Mouse (Mus musculus): Measurements from ENCODE around the gene Lcn10. TPM values are rescaled to one million over a fixed set of nuclear protein-coding genes. Genes with fewer than 3 reads are reported as not detected.
"Not testable (repeated sequence)": the region's sequence is repeated elsewhere in the genome, so short reads cannot be mapped to it uniquely, and the experiment has no call there.

Lcn10 gene
- total RNA-seq, 1 experiment from 2014 or later: not detected

DNA sequence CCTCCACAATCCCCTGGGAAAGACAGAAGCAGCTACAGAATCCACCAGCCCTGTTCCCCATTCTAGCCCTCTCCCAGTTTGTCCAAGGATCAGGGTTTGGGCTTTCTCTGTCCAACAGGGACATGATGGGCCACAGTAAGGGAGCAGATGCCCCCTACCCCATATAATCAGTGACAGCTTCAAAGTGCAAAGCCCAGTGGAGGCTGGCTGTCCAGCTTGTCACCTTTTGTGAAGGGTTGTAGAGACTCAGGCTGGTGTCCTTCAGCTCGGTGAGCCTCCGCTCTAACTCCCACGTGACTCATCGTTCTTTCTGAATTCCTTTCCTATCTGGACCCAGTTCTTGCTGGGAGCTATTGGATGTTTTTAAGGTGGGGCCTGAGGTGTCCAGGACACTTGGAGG, 21.2 kb downstream of the Lcn10 start:
- no peak for ATAC-seq (replicated peaks; ENCODE audit: low read depth, poor library complexity, severe bottlenecking)

DNA sequence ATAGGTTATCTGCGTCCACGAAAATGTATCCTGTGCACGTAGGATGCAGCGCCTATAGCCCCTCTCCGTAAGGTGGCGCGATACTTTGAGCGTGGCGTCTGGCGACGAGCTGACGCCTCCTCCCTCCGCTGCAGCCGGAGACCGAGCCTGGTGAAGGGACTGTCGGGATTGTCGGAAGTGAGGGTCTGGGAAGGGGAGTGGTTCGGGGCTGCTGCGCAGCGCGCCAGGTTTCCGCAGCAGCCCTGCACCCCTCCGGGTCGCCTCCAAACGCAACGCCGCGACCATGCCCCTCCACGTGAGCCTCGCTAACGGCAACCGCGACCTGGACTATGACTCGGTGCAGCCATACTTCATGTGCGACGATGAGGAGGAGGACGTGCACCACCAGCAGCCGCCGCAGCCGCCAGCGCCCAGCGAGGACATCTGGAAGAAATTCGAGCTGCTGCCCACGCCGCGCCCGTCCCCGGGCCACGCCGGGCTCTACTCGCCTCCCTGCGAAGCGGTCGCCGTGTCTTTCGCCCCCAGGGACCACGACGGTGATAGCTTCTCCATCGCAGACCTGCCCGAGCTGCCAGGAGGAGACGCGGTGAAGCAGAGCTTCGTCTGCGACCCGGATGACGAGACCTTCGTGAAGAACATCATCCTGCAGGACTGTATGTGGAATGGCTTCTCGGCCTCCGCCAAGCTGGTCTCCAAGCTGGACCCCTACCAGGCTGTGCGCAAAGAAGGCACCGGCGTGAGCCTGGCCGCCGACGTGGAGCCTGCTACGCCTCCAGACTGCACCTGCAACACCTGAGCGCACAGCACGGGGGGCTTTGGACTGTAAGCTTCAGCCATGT, 24.3 kb downstream of the Lcn10 start, which contains the start of gene Bmyc:
Gene Bmyc (plus strand): TSS at position 97 of the 839 bp plus-strand sequence.
- peak; percentile 88 for ATAC-seq (replicated peaks; ENCODE audit: low read depth, poor library complexity, severe bottlenecking)

- peak; percentile 58 for ATAC-seq (replicated peaks; ENCODE audit: low read depth, poor library complexity, severe bottlenecking)
Measured at GRCm38 (mm10) chr2:25708121-25708520, 25.6 kb downstream of the Lcn10 start.

GRCm38 (mm10) chr2:25709056-25709455, 26.5 kb downstream of the Lcn10 start:
- ATAC-seq (replicated peaks; ENCODE audit: low read depth, poor library complexity, severe bottlenecking): not testable (repeated sequence)

- ATAC-seq (replicated peaks; ENCODE audit: low read depth, poor library complexity, severe bottlenecking): not testable (repeated sequence)
Measured at GRCm38 (mm10) chr2:25709791-25710190, 27.3 kb downstream of the Lcn10 start.

DNA sequence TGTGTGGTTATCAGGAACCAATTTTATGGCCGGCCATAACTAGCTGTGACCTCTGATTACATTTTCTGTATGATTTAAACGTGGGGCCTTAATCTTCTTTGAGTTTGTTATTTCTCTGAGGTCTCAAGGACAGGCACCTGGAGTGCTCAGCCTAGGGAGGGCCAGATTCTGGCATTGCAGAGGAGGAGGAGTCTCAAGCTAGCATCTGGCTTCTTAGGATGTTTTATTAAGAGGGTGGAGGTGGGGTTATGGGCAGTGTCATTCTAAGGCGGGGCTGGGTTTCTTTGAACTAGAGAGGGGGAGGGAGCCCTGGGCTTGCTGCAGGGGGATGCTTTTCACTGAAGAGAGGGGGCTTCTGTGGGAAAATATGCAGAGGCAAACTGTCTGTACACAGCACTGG, 29.1 kb downstream of the Lcn10 start:
- not testable (repeated sequence) for ATAC-seq (replicated peaks; ENCODE audit: low read depth, poor library complexity, severe bottlenecking)

GRCm38 (mm10) chr2:25717222-25717621, 34.7 kb downstream of the Lcn10 start:
- ATAC-seq (replicated peaks; ENCODE audit: low read depth, poor library complexity, severe bottlenecking): no peak

GRCm38 (mm10) chr2:25733199-25733930, 50.8 kb downstream of the Lcn10 start:
- ATAC-seq (replicated peaks; ENCODE audit: low read depth, poor library complexity, severe bottlenecking): no peak

Other genes with a start within 250 kb of the Lcn10 start
- not detected in 2 replicates for gene Clic3, start 225.9 kb upstream of the Lcn10 start, total RNA-seq (2017)
- 19.8 and 29.1 TPM in 2 replicates for gene Paxx, start 221.6 kb upstream of the Lcn10 start, total RNA-seq (2017)
- gene Ptgds, start 212.7 kb upstream of the Lcn10 start, total RNA-seq (2017): 4.1 TPM in 1 of 2 replicates, not detected in the other
- not detected in 2 replicates for gene Lcn12, start 188.8 kb upstream of the Lcn10 start, total RNA-seq (2017)
- 16.6 and 21.4 TPM in 2 replicates for gene Fbxw5, start 182.0 kb upstream of the Lcn10 start, total RNA-seq (2017)
- 0.19 and 2.7 TPM in 2 replicates for gene C8g, start 181.0 kb upstream of the Lcn10 start, total RNA-seq (2017)
- gene Traf2, start 135.8 kb upstream of the Lcn10 start, total RNA-seq (2017): 11.5 and 15.8 TPM in 2 replicates
- 57.2 and 84.7 TPM in 2 replicates for gene Edf1, start 124.9 kb upstream of the Lcn10 start, total RNA-seq (2017)
- gene Mamdc4, start 107.9 kb upstream of the Lcn10 start, total RNA-seq (2017): 3.4 TPM in 1 of 2 replicates, not detected in the other
- gene Phpt1, start 107.5 kb upstream of the Lcn10 start, total RNA-seq (2017): 33.5 and 40.8 TPM in 2 replicates
- gene Ajm1, start 101.0 kb upstream of the Lcn10 start, total RNA-seq (2017): 0.55 TPM in 1 of 2 replicates, not detected in the other
- gene Rabl6, start 74.2 kb upstream of the Lcn10 start, total RNA-seq (2017): 78.2 and 83.9 TPM in 2 replicates
- not detected in 2 replicates for gene Ccdc183, start 65.0 kb upstream of the Lcn10 start, total RNA-seq (2017)
- 6.4 and 23.9 TPM in 2 replicates for gene Tmem141, start 60.7 kb upstream of the Lcn10 start, total RNA-seq (2017)
- gene Fcna, start 54.7 kb upstream of the Lcn10 start, total RNA-seq (2017): 1.6 and 2.4 TPM in 2 replicates
- not detected in 2 replicates for gene Lcn8, start 29.6 kb upstream of the Lcn10 start, total RNA-seq (2017)
- not detected in 2 replicates for gene Lcn5, start 24.8 kb upstream of the Lcn10 start, total RNA-seq (2017)
- gene Lcn6, start 5.9 kb upstream of the Lcn10 start, total RNA-seq (2017): not detected in 2 replicates
- gene Obp2a, start 17.3 kb downstream of the Lcn10 start, total RNA-seq (2017): not detected in 2 replicates
- gene Bmyc, start 24.0 kb downstream of the Lcn10 start, total RNA-seq (2017): 7.8 and 9.7 TPM in 2 replicates
- not detected in 2 replicates for gene Obp2b, start 54.3 kb downstream of the Lcn10 start, total RNA-seq (2017)
- gene Lcn3, start 82.8 kb downstream of the Lcn10 start, total RNA-seq (2017): not detected in 2 replicates
- not detected in 2 replicates for gene Lcn11, start 94.3 kb downstream of the Lcn10 start, total RNA-seq (2017)
- not detected in 2 replicates for gene Gm13539, start 99.5 kb downstream of the Lcn10 start, total RNA-seq (2017)
- gene Glt6d1, start 133.1 kb downstream of the Lcn10 start, total RNA-seq (2017): not detected in 2 replicates
- not detected in 2 replicates for gene Lcn9, start 140.4 kb downstream of the Lcn10 start, total RNA-seq (2017)
- gene Sohlh1, start 164.5 kb downstream of the Lcn10 start, total RNA-seq (2017): not detected in 2 replicates
- gene Kcnt1, start 181.0 kb downstream of the Lcn10 start, total RNA-seq (2017): not detected in 2 replicates

Data from common myeloid progenitor, adult 5-6 weeks (primary cell).